Mouse (Mus musculus) olfactory bulb, adult 2 months (tissue): ENCODE measurements around the gene Kcnq1.

Source experiments
- CTCF ChIP-seq: fragments of 200-500 bp; IDR thresholded peaks from 2 replicates; pipeline ENCODE4 v1.5.1; 2012; ENCODE audit warnings: low read depth, mild to moderate bottlenecking, low read length, moderate library complexity; ENCODE audit not compliant: insufficient read depth
- POLR2A ChIP-seq: fragments of 200-500 bp; IDR thresholded peaks from 2 replicates; pipeline ENCODE4 v1.6.1; 2012; ENCODE audit warnings: mild to moderate bottlenecking, low read depth, low read length, moderate library complexity; ENCODE audit not compliant: insufficient read depth

- TF ChIP-seq POLR2A (no peak), CTCF (no peak)
These were observed 38.3 kb upstream of the Kcnq1 start for GRCm38 (mm10) chr7:143067897-143068296.
